Mouse (Mus musculus) spleen, postnatal 4 days (tissue): ENCODE results near the gene Plekha1.

ENCODE experiments used
- DNase-seq, 2 experiments: peaks; one replicate each; pipeline ENCODE4 v3.0.0; 2022; ENCODE audit warnings: low spot score in 2 of 2

Gene Plekha1

GRCm38 (mm10) chr7:130954177-130954601, 88.6 kb downstream of the Plekha1 start:
- DNase-seq: no peak

GRCm38 (mm10) chr7:130958551-130958950, 93.0 kb downstream of the Plekha1 start:
- DNase-seq: no peak

DNA sequence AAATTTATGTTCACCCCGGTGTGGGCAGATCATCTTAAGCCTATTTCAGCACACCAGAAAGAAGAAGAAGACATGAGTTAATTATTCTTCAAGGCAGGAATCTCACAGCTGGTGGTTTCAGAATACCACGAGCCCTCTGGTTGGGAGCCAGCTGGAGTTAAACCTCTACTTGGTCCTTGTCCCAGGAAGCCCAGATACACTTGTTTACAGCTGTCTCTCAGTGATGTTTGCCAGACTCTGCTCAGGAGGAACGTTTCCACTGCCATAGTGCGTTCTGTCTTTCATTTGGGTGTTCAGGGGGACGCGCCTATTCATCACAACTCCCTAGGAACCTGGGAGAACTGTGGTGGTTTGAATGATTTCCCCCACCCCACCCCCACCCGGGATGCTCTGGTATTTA, 94.3 kb downstream of the Plekha1 start:
- no peak for DNase-seq

GRCm38 (mm10) chr7:130961429-130961828, 95.9 kb downstream of the Plekha1 start:
- DNase-seq: no peak
